Mouse (Mus musculus) CH12.LX (cell line): ENCODE measurements around the gene Ccer2.

Experiments
- HCFC1 ChIP-seq: IDR thresholded peaks from 2 replicates; pipeline ENCODE4 v1.6.1; 2012; ENCODE audit warnings: low read depth, mild to moderate bottlenecking, inconsistent platforms, low read length, improper control_type of control experiment
- POLR2A ChIP-seq: IDR thresholded peaks from 2 replicates; pipeline ENCODE4 v1.6.1; 2011; ENCODE audit warnings: low read depth, mild to moderate bottlenecking, improper control_type of control experiment, low read length

DNA sequence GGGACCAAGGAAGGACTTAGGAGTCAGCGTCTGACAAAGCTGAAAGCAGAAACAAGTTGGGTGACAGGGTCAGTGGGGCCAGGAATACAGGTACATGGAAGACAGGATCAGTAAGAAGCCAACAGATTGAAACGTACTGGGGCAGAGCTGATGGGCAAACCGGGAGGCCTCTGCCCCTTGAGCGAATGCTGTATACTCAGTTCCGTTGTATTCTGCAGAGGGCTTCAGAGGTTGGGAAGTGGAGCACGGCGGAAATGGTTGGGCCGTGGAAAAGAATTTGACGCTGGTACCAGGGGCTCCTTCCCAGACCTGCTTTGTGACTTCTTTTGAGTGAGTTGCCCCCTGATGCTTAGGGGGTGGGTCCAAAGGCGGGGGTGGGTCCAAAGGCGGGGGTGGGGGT, 22.8 kb upstream of the Ccer2 start:
- no peak for TF ChIP-seq HCFC1
- TF ChIP-seq POLR2A = no peak
